Mouse (Mus musculus) forebrain, postnatal 0 days (tissue): ENCODE data around the gene Pomt1. TPM values are rescaled to one million over a fixed set of nuclear protein-coding genes. Genes with fewer than 3 reads are reported as not detected.
A peak's percentile ranks its signal among the peaks of the same experiment; 100 is the strongest.

Source experiments
- ATAC-seq: fragments of 200-750 bp; cut with Nextera tagmentation; 2 replicates; pipeline ENCODE4 v1.8.0; 2017; ENCODE audit warnings: mild to moderate bottlenecking, moderate library complexity
- DNase-seq: peaks from one replicate; pipeline ENCODE4 v3.0.0-alpha.2; 2015
- H3K27ac ChIP-seq: fragments of 300-500 bp; sonication (generic); 2 replicates; pipeline ENCODE4 v1.5.1; 2014; ENCODE audit warnings: low read depth, mild to moderate bottlenecking, antibody characterized with exemption, low read length, moderate library complexity, mixed read lengths
- H3K27me3 ChIP-seq: fragments of 300-500 bp; sonication (generic); 2 replicates; pipeline ENCODE4 v1.6.1; 2014; ENCODE audit warnings: mild to moderate bottlenecking, low read length, mixed read lengths; ENCODE audit not compliant: insufficient read depth
- H3K36me3 ChIP-seq: fragments of 300-500 bp; sonication (generic); 2 replicates; pipeline ENCODE4 v1.6.1; 2014; ENCODE audit warnings: mild to moderate bottlenecking, moderate library complexity; ENCODE audit not compliant: insufficient read depth
- H3K4me1 ChIP-seq: fragments of 300-500 bp; sonication (generic); 2 replicates; pipeline ENCODE4 v1.6.1; 2014; ENCODE audit warnings: antibody characterized with exemption; ENCODE audit not compliant: insufficient read depth
- H3K4me2 ChIP-seq: fragments of 300-500 bp; sonication (generic); 2 replicates; pipeline ENCODE4 v1.6.1; 2014; ENCODE audit warnings: low read depth, mild to moderate bottlenecking, moderate library complexity
- H3K4me3 ChIP-seq: fragments of 300-500 bp; sonication (generic); 2 replicates; pipeline ENCODE4 v1.5.1; 2014; ENCODE audit warnings: low read depth, low read length, mixed read lengths
- H3K9ac ChIP-seq: fragments of 300-500 bp; sonication (generic); 2 replicates; pipeline ENCODE4 v1.6.1; 2014; ENCODE audit warnings: mild to moderate bottlenecking
- H3K9me3 ChIP-seq: fragments of 300-500 bp; sonication (generic); 2 replicates; pipeline ENCODE4 v1.6.1; 2016; ENCODE audit warnings: low read length
- CTCF ChIP-seq: sonication (generic); IDR thresholded peaks from 2 replicates; pipeline ENCODE4 v1.5.1; 2016; ENCODE audit warnings: antibody characterized with exemption, control low read depth, low read depth
- WGBS: fragments of 180-500 bp; shearing (Covaris S2); extraction: QIAGEN DNeasy Blood & Tissue Kit; methylation state at CpG from one replicate; pipeline ENCODE4 v1.1.7; 2014; 5-methylcytosine and 5-hydroxymethylcytosine counted together
- polyA plus RNA-seq: library from polyadenylated mRNA; unstranded; fragments of >200 nt; fragmentation: Nextera tagmentation; extraction: Ambion mirVana; gene quantifications from 2 replicates; pipeline ENCODE4 v1.2.1, GENCODE M21; 2015
- total RNA-seq: library from RNA; depleted of rRNA; stranded (reverse); fragments of >200 nt; gene quantifications from 2 replicates; pipeline ENCODE4 v1.2.3, GENCODE M21; 2014

Pomt1 gene
- total and polyA plus RNA-seq, 2 experiments from 2014 or later = 19.8 to 38.5 TPM

GRCm38 (mm10) chr2:32282727-32283126 lies 46.3 kb downstream of the Pomt1 start:
- Histone ChIP-seq H3K36me3 (peaks cover 53% of the 10 kb centered on the region), H3K4me2 (no peak overlapping the region), H3K9ac (no peak overlapping the region), H3K27ac (no peak overlapping the region), H3K9me3 (no peaks in the 10 kb centered on the region), H3K4me3 (no peak overlapping the region), H3K27me3 (no peaks in the 10 kb centered on the region), H3K4me1 (peaks cover 10% of the 10 kb centered on the region)
- DNase-seq (peak; percentile 28), ATAC-seq (no peak)
- peak; percentile 64 for TF ChIP-seq CTCF
- 90% methylated on average over 1 of the region's 1 CpGs for WGBS

DNA sequence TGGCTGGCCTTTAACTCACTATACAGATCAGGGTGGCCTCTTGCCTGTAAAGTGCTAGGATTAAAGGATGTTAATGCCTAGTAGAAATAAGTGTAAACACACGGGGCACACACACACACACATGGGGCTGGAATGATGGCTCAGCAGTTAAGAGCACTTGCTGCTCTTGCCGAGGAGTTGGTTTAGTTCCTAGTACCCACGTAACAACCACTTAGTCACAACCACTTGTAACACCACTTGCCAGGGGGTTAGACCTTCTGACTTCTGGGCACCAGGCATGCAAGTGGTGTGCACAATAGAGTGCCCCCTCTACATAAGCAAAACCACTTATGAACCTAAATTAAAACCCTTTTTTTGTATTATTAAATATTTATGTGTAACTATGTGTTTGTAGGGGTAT lies 47.6 kb downstream of the Pomt1 start:
- peaks cover 41% of the 10 kb centered on the region for H3K36me3 ChIP-seq
- 93% methylated on average over 3 of the region's 3 CpGs for WGBS
- no peak for ATAC-seq
- H3K9ac ChIP-seq = no peak overlapping the region
- no peak overlapping the region for H3K4me3 ChIP-seq
- H3K4me1 ChIP-seq = peaks cover 14% of the 10 kb centered on the region
- H3K4me2 ChIP-seq = no peak overlapping the region
- no peak overlapping the region for H3K27ac ChIP-seq
- H3K9me3 ChIP-seq = no peaks in the 10 kb centered on the region
- TF ChIP-seq CTCF = no peak
- no peaks in the 10 kb centered on the region for H3K27me3 ChIP-seq
- no peak for DNase-seq

- H3K27me3 ChIP-seq = no peaks in the 10 kb centered on the region
- H3K4me1 ChIP-seq = peaks cover 20% of the 10 kb centered on the region
- DNase-seq (no peak), ATAC-seq (peak; percentile 25)
- no peak for TF ChIP-seq CTCF
- peak within 1 kb of the TSS; percentile 83 for H3K27ac ChIP-seq
- peaks cover 18% of the 10 kb centered on the region; the same call in 1 of the 2 replicates for H3K36me3 ChIP-seq
- no peaks in the 10 kb centered on the region for H3K9me3 ChIP-seq
- H3K9ac ChIP-seq = peak within 1 kb of the TSS; percentile 85
- peak within 1 kb of the TSS; percentile 85 for H3K4me3 ChIP-seq
- 3% methylated on average over 23 of the region's 23 CpGs for WGBS
- H3K4me2 ChIP-seq = peak within 1 kb of the TSS; percentile 93
Observed at GRCm38 (mm10) chr2:32287334-32287840, 51.0 kb downstream of the Pomt1 start, which contains the start of gene Golga2. Gene Golga2, plus strand, starts transcription at chr2:32287384.

GRCm38 (mm10) chr2:32287923-32288367 lies 51.6 kb downstream of the Pomt1 start, which contains the start of gene Swi5:
Gene Swi5, minus strand, starts transcription at chr2:32288075.
- ATAC-seq (peak; percentile 99), DNase-seq (peak; percentile 100)
- 0% methylated on average over 40 of the region's 41 CpGs for WGBS
- H3K9me3 ChIP-seq = no peaks in the 10 kb centered on the region
- no peaks in the 10 kb centered on the region for H3K27me3 ChIP-seq
- peak within 1 kb of the TSS; percentile 85 for H3K4me3 ChIP-seq
- peaks cover 15% of the 10 kb centered on the region for H3K36me3 ChIP-seq
- H3K27ac ChIP-seq = peak within 1 kb of the TSS; percentile 83
- TF ChIP-seq CTCF = no peak
- peak within 1 kb of the TSS; percentile 93 for H3K4me2 ChIP-seq
- peaks cover 20% of the 10 kb centered on the region for H3K4me1 ChIP-seq
- H3K9ac ChIP-seq = peak within 1 kb of the TSS; percentile 85

GRCm38 (mm10) chr2:32288371-32288931 lies 52.1 kb downstream of the Pomt1 start:
- peaks cover 20% of the 10 kb centered on the region for H3K4me1 ChIP-seq
- DNase-seq (peak; percentile 47), ATAC-seq (peak; percentile 18)
- H3K9ac ChIP-seq = peak overlapping the region; percentile 80
- no peaks in the 10 kb centered on the region for H3K9me3 ChIP-seq
- H3K36me3 ChIP-seq = peaks cover 17% of the 10 kb centered on the region
- peak overlapping the region; percentile 85 for H3K4me3 ChIP-seq
- H3K27ac ChIP-seq = peak overlapping the region; percentile 78
- peak overlapping the region; percentile 63 for H3K4me2 ChIP-seq
- no peak for TF ChIP-seq CTCF
- 2% methylated on average over 28 of the region's 29 CpGs for WGBS
- H3K27me3 ChIP-seq = no peaks in the 10 kb centered on the region

- Histone ChIP-seq H3K4me1 (peaks cover 20% of the 10 kb centered on the region), H3K27ac (no peak overlapping the region), H3K27me3 (no peaks in the 10 kb centered on the region), H3K4me2 (peak overlapping the region; percentile 63; the same call in 1 of the 2 replicates), H3K36me3 (peaks cover 12% of the 10 kb centered on the region), H3K4me3 (no peak overlapping the region), H3K9ac (no peak overlapping the region), H3K9me3 (no peaks in the 10 kb centered on the region)
- ATAC-seq (no peak), DNase-seq (no peak)
- TF ChIP-seq CTCF = peak; percentile 58
Observed at GRCm38 (mm10) chr2:32289578-32289977, 53.2 kb downstream of the Pomt1 start.

DNA sequence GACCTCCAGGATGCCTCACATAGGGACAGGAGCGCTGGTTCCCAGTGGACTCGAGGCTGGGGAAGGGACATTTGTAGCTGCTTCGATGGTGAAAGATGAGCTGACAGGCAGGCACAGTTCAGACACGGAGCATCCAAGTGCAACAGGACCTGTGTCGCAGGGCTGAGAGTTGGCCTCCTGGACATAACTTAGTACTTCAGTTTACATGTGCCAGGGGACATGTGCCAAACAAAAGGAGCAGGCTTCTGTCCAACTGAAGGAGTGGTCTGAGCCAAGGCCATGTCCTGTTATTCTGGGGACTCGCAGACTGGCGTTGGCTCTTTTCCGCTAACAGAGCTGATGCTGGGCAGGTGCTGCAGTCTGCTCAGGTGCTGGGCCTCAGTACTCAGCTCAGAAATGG lies 58.0 kb downstream of the Pomt1 start:
- H3K4me2 ChIP-seq = no peak overlapping the region
- ATAC-seq (no peak), DNase-seq (no peak)
- H3K36me3 ChIP-seq = peaks cover 35% of the 10 kb centered on the region
- H3K4me3 ChIP-seq = no peak overlapping the region
- no peaks in the 10 kb centered on the region for H3K27me3 ChIP-seq
- H3K9me3 ChIP-seq = no peaks in the 10 kb centered on the region
- WGBS = 76% methylated on average over 8 of the region's 8 CpGs
- H3K9ac ChIP-seq = no peak overlapping the region
- H3K4me1 ChIP-seq = peaks cover 2% of the 10 kb centered on the region
- H3K27ac ChIP-seq = no peak overlapping the region
- no peak for TF ChIP-seq CTCF
